Mouse (Mus musculus) bone marrow, adult 2 months (tissue): ENCODE measurements around the gene Borcs6.

Source experiments
- CTCF ChIP-seq: fragments of 200-500 bp; IDR thresholded peaks from 2 replicates; pipeline ENCODE4 v1.5.1; 2011; ENCODE audit warnings: low read length, control low read depth; ENCODE audit not compliant: control insufficient read depth, insufficient read depth
- POLR2A ChIP-seq: fragments of 200-500 bp; IDR thresholded peaks from 2 replicates; pipeline ENCODE4 v1.6.1; 2011; ENCODE audit warnings: low read depth, mild to moderate bottlenecking, control low read depth, low read length, borderline replicate concordance; ENCODE audit not compliant: control insufficient read depth

GRCm38 (mm10) chr11:69050748-69051147 lies 8.8 kb upstream of the Borcs6 start:
- no peak for TF ChIP-seq CTCF
- TF ChIP-seq POLR2A, result no peak
